15 mouse cellular contexts compared by ENCODE assay signal in genomic region chr13:94876286-94877210, GRCm38 (mm10). TPM values are rescaled to one million over a fixed set of nuclear protein-coding genes. Genes with fewer than 3 reads are reported as not detected.
DNase-seq lines count a peak whose midpoint lies in the region; ATAC-seq and TF ChIP-seq lines count a peak whose summit lies in the region.
"Had no signal": no experiment of that assay in that cellular context is flagged by ENCODE, and none has a peak within 500 bp of the region (broad histone marks: within the 10 kb centered on the region; RNA-seq: fewer than 3 reads in every experiment).

No protein-coding gene starts in this region.

- no peak for ATAC-seq in hindbrain, embryonic 11.5 days (ENCODE audit: low FRiP score)
- ATAC-seq in midbrain, embryonic 15.5 days (replicated peaks) = no peak
- ATAC-seq in intestine, embryonic 16.5 days = no peak

- DNase-seq in ES-CJ7 (ENCODE audit: low read depth, low spot score) = peak; percentile 59
- DNase-seq in hindbrain, embryonic 11.5 days (ENCODE audit: low spot score) = peak; percentile 56
- no peak for DNase-seq in adrenal gland, postnatal 36 days
- no peak for DNase-seq in urinary bladder, postnatal 14 days (ENCODE audit: low spot score)
- DNase-seq: heart, adult 2 months; heart, postnatal 4 days had no signal

- no peak overlapping the region for H3K4me2 ChIP-seq in hindbrain, embryonic 11.5 days (replicated peaks; ENCODE audit: low read depth, low read length)
- no peak overlapping the region for H3K4me2 ChIP-seq in midbrain, embryonic 15.5 days
- H3K4me2 ChIP-seq in intestine, embryonic 16.5 days (ENCODE audit: low read depth, low read length) = no peak overlapping the region
- H3K4me2 ChIP-seq: embryonic facial prominence, embryonic 12.5 days; limb, embryonic 13.5 days; lung, embryonic 15.5 days had no signal

- H3K4me3 ChIP-seq in E14TG2a.4 (replicated peaks; ENCODE audit: low read length) = peak overlapping the region; percentile 63
- H3K4me3 ChIP-seq in hindbrain, embryonic 11.5 days (ENCODE audit: low read depth, low read length) = peak overlapping the region; percentile 24
- peak overlapping the region; percentile 8; the same call in 1 of the 2 replicates for H3K4me3 ChIP-seq in midbrain, embryonic 15.5 days
- no peak overlapping the region for H3K4me3 ChIP-seq in intestine, embryonic 16.5 days (ENCODE audit: low read length)
- H3K4me3 ChIP-seq: embryonic facial prominence, embryonic 12.5 days; heart, adult 2 months; limb, embryonic 13.5 days; lung, embryonic 15.5 days had no signal

- H3K9me3 ChIP-seq in E14TG2a.4 (ENCODE audit: low read length) = no peaks in the 10 kb centered on the region
- no peaks in the 10 kb centered on the region for H3K9me3 ChIP-seq in hindbrain, embryonic 11.5 days (ENCODE audit: control insufficient read depth, low read length)
- no peaks in the 10 kb centered on the region for H3K9me3 ChIP-seq in midbrain, embryonic 15.5 days
- H3K9me3 ChIP-seq in intestine, embryonic 16.5 days (ENCODE audit: control insufficient read depth, low read length) = no peaks in the 10 kb centered on the region
- H3K9me3 ChIP-seq: embryonic facial prominence, embryonic 12.5 days; limb, embryonic 13.5 days; lung, embryonic 15.5 days had no signal

- peaks cover 80% of the 10 kb centered on the region for H3K27me3 ChIP-seq in E14TG2a.4 (ENCODE audit: insufficient read depth, low read length)
- peaks cover 73% of the 10 kb centered on the region for H3K27me3 ChIP-seq in hindbrain, embryonic 11.5 days (ENCODE audit: control insufficient read depth, insufficient read depth, low read length)
- peaks cover 71% of the 10 kb centered on the region for H3K27me3 ChIP-seq in midbrain, embryonic 15.5 days (replicated peaks)
- peaks cover 68% of the 10 kb centered on the region for H3K27me3 ChIP-seq in intestine, embryonic 16.5 days (replicated peaks; ENCODE audit: control insufficient read depth, insufficient read depth, low read length)

- peaks cover 39% of the 10 kb centered on the region for H3K4me1 ChIP-seq in E14TG2a.4 (replicated peaks; ENCODE audit: low read depth, low read length)
- peaks cover 7% of the 10 kb centered on the region; the same call in 1 of the 2 replicates for H3K4me1 ChIP-seq in hindbrain, embryonic 11.5 days (replicated peaks; ENCODE audit: control insufficient read depth, insufficient read depth, low read length)
- H3K4me1 ChIP-seq in midbrain, embryonic 15.5 days = no peaks in the 10 kb centered on the region; the same call in 1 of the 2 replicates
- H3K4me1 ChIP-seq in intestine, embryonic 16.5 days (ENCODE audit: control insufficient read depth, insufficient read depth, low read length) = no peaks in the 10 kb centered on the region
- H3K4me1 ChIP-seq: lung, embryonic 15.5 days had no signal

- peak overlapping the region; percentile 27; the same call in 1 of the 2 replicates for H3K9ac ChIP-seq in hindbrain, embryonic 11.5 days (ENCODE audit: low read depth, low read length)
- H3K9ac ChIP-seq in midbrain, embryonic 15.5 days = no peak overlapping the region
- H3K9ac ChIP-seq in intestine, embryonic 16.5 days (ENCODE audit: low read depth, low read length) = no peak overlapping the region
- H3K9ac ChIP-seq: embryonic facial prominence, embryonic 12.5 days; limb, embryonic 13.5 days; lung, embryonic 15.5 days had no signal

- H3K36me3 ChIP-seq in E14TG2a.4 (ENCODE audit: insufficient read depth, low read length) = no peaks in the 10 kb centered on the region
- H3K36me3 ChIP-seq in hindbrain, embryonic 11.5 days (ENCODE audit: control insufficient read depth, insufficient read depth, low read length) = no peaks in the 10 kb centered on the region
- no peaks in the 10 kb centered on the region for H3K36me3 ChIP-seq in midbrain, embryonic 15.5 days (replicated peaks)
- no peaks in the 10 kb centered on the region for H3K36me3 ChIP-seq in intestine, embryonic 16.5 days (ENCODE audit: control insufficient read depth, insufficient read depth, low read length)
- H3K36me3 ChIP-seq: embryonic facial prominence, embryonic 12.5 days; G1E; limb, embryonic 13.5 days; lung, embryonic 15.5 days had no signal

- peak overlapping the region; percentile 62 for H3K27ac ChIP-seq in hindbrain, embryonic 11.5 days (ENCODE audit: low read depth, low read length)
- no peak overlapping the region for H3K27ac ChIP-seq in midbrain, embryonic 15.5 days
- H3K27ac ChIP-seq in intestine, embryonic 16.5 days (ENCODE audit: low read length) = no peak overlapping the region
- H3K27ac ChIP-seq: embryonic facial prominence, embryonic 12.5 days; heart, adult 2 months; kidney, postnatal 0 days; limb, embryonic 13.5 days; lung, embryonic 15.5 days had no signal

- TF ChIP-seq CTCF in E14TG2a.4 (conservative IDR thresholded peaks at IDR 0.05; ENCODE audit: low read length) = no peak

- under 1% methylated on average over 30 of the region's 30 CpGs for WGBS in hindbrain, embryonic 11.5 days
- WGBS in midbrain, embryonic 15.5 days = under 1% methylated on average over 30 of the region's 30 CpGs
- WGBS in intestine, embryonic 16.5 days = 2% methylated on average over 30 of the region's 30 CpGs

RNA-seq across cellular contexts. Expression of gene Otp, which starts 1.1 kb away (rescaled TPM):
- 10.6 and 14.0 TPM in 2 replicates for polyA plus RNA-seq in hindbrain, embryonic 11.5 days (2014; fragmentation: Nextera tagmentation; extraction: Ambion mirVana)
- polyA plus RNA-seq in midbrain, embryonic 15.5 days (2015; fragmentation: Nextera tagmentation; extraction: Ambion mirVana) = 2.3 and 4.7 TPM in 2 replicates
- total RNA-seq in adrenal gland, postnatal 36 days (2021) = not detected
- not detected in 2 replicates for polyA plus RNA-seq in intestine, embryonic 16.5 days (2015; fragmentation: Nextera tagmentation; extraction: Ambion mirVana)
- total RNA-seq: G1E; heart, adult 2 months; heart, postnatal 4 days had no signal
- polyA plus RNA-seq: heart, adult 2 months; kidney, postnatal 0 days; limb, embryonic 13.5 days; lung, embryonic 15.5 days; spleen, adult 2 months had no signal

Comparison
In these comparisons a context has a peak if more than half of its experiments do, and no peak if none do; other contexts are left out.
1. DNase-seq: peak in ES-CJ7 (single experiment) and hindbrain, embryonic 11.5 days (single experiment); none in adrenal gland, postnatal 36 days (0 of 2) and urinary bladder, postnatal 14 days (single experiment).